ENCODE assay signal across 9 mouse cellular contexts in the genomic region with DNA sequence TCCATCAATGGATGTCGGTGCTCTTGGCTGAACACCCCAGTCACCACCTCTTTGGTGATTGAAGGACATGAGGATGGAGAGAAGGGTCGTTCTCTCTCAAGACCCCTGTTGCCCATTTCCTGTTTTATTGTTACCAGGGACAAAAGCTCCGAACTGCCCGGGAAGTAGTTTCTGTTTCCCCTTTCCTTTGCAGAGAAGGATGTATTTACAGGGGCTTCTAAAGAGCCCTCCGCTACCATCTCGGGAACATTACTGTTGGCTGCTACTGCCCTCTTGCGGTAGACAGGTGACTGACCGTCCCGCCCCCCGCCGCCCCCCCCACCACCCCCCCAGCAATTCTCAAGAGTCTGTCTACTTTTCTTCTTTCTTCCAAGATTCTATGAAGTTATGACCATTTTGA. TPM values are rescaled to one million over a fixed set of nuclear protein-coding genes. Genes with fewer than 3 reads are reported as not detected.
DNase-seq lines count a peak whose midpoint lies in the region; ATAC-seq and TF ChIP-seq lines count a peak whose summit lies in the region.
"Had no signal": no experiment of that assay in that cellular context is flagged by ENCODE, and none has a peak within 500 bp of the region (broad histone marks: within the 10 kb centered on the region; RNA-seq: fewer than 3 reads in every experiment).

No protein-coding gene starts in this region.

- DNase-seq in cerebellum, adult 8-10 months: peak; percentile 34
- DNase-seq in cerebellum, adult 9-10 months: no peak
- peak; percentile 62 for DNase-seq in ES-CJ7 (ENCODE audit: low read depth, low spot score)
- peak; percentile 78 for DNase-seq in embryo, embryonic 10.5 days (ENCODE audit: low spot score)
- peak; percentile 35 to 73 for DNase-seq in kidney, postnatal 36 days
- peak; percentile 56 for DNase-seq in midbrain, embryonic 10.5 days (ENCODE audit: low spot score)
- peak; percentile 49 for DNase-seq in stomach, postnatal 0 days (ENCODE audit: low spot score)

- H3K36me3 ChIP-seq in heart, embryonic 14.5 days (ENCODE audit: control insufficient read depth, insufficient read depth, low read length): no peaks in the 10 kb centered on the region
- no peaks in the 10 kb centered on the region for H3K36me3 ChIP-seq in midbrain, embryonic 10.5 days
- H3K36me3 ChIP-seq in stomach, postnatal 0 days (ENCODE audit: control insufficient read depth, insufficient read depth, low read length): no peaks in the 10 kb centered on the region

- H3K9ac ChIP-seq in heart, embryonic 14.5 days (ENCODE audit: low read length): peak overlapping the region; percentile 38; the same call in 1 of the 2 replicates
- no peak overlapping the region for H3K9ac ChIP-seq in stomach, postnatal 0 days (ENCODE audit: low read length)

- peak overlapping the region; percentile 63 for H3K4me2 ChIP-seq in heart, embryonic 14.5 days (ENCODE audit: low read length)
- peak overlapping the region; percentile 53 for H3K4me2 ChIP-seq in stomach, postnatal 0 days (replicated peaks; ENCODE audit: low read depth)

- peak; percentile 63 for TF ChIP-seq CTCF in stomach, postnatal 0 days (IDR thresholded peaks at IDR 0.05; ENCODE audit: low read depth)

- H3K4me1 ChIP-seq in heart, embryonic 14.5 days (ENCODE audit: control insufficient read depth in 2 of 2, insufficient read depth in 2 of 2, low read length in 2 of 2): peaks cover 6 to 8% of the 10 kb centered on the region in 2 experiments
- 0 out of 2 replicates have a peak, but pooled peaks cover 4% of the 10 kb centered on the region for H3K4me1 ChIP-seq in midbrain, embryonic 10.5 days
- H3K4me1 ChIP-seq in stomach, postnatal 0 days (replicated peaks; ENCODE audit: control insufficient read depth, insufficient read depth): no peaks in the 10 kb centered on the region

- WGBS in heart, embryonic 14.5 days: 3% methylated on average over 11 of the region's 11 CpGs
- WGBS in midbrain, embryonic 10.5 days: 4% methylated on average over 11 of the region's 11 CpGs
- WGBS in stomach, postnatal 0 days: 2% methylated on average over 11 of the region's 11 CpGs

- no peaks in the 10 kb centered on the region for H3K27me3 ChIP-seq in heart, embryonic 14.5 days (ENCODE audit: control insufficient read depth, insufficient read depth, low read length)
- no peaks in the 10 kb centered on the region; the same call in 1 of the 2 replicates for H3K27me3 ChIP-seq in midbrain, embryonic 10.5 days (ENCODE audit: low read depth, poor library complexity, severe bottlenecking)
- H3K27me3 ChIP-seq in stomach, postnatal 0 days (ENCODE audit: control insufficient read depth, insufficient read depth, low read length): no peaks in the 10 kb centered on the region

- no peak for ATAC-seq in heart, embryonic 14.5 days (ENCODE audit: insufficient number of reproducible peaks, insufficient read depth, low FRiP score, low read depth)
- no peak for ATAC-seq in stomach, postnatal 0 days (ENCODE audit: low FRiP score, low TSS enrichment)

- peak overlapping the region; percentile 29 to 38 for H3K4me3 ChIP-seq in heart, embryonic 14.5 days (ENCODE audit: control insufficient read depth in 1 of 2, insufficient read depth in 1 of 2, low read depth in 1 of 2, low read length in 2 of 2)
- peak overlapping the region; percentile 41 for H3K4me3 ChIP-seq in midbrain, embryonic 10.5 days
- H3K4me3 ChIP-seq in stomach, postnatal 0 days (ENCODE audit: low read depth, low read length): peak overlapping the region; percentile 25

- no peaks in the 10 kb centered on the region for H3K9me3 ChIP-seq in heart, embryonic 14.5 days (ENCODE audit: control insufficient read depth, low read length)
- H3K9me3 ChIP-seq in midbrain, embryonic 10.5 days (replicated peaks): no peaks in the 10 kb centered on the region
- H3K9me3 ChIP-seq in stomach, postnatal 0 days (ENCODE audit: control insufficient read depth, low read length): no peaks in the 10 kb centered on the region

- no peak for TF ChIP-seq EP300 in stomach, postnatal 0 days (optimal IDR thresholded peaks at IDR 0.05)

- no peak overlapping the region for H3K27ac ChIP-seq in heart, embryonic 14.5 days (replicated peaks in 1 of 2; ENCODE audit: control insufficient read depth in 1 of 2, insufficient read depth in 1 of 2, low read depth in 2 of 2, low read length in 2 of 2)
- no peak overlapping the region for H3K27ac ChIP-seq in midbrain, embryonic 10.5 days (replicated peaks)
- H3K27ac ChIP-seq in stomach, postnatal 0 days (replicated peaks): no peak overlapping the region
- H3K27ac ChIP-seq: macrophage had no signal

RNA-seq across cellular contexts. Expression of a gene that starts 15.0 kb away (rescaled TPM):
- 44.6 and 48.0 TPM in 2 replicates for polyA plus RNA-seq in heart, embryonic 14.5 days (2014; fragmentation: Nextera tagmentation; extraction: Ambion mirVana)
- polyA plus RNA-seq in midbrain, embryonic 10.5 days (2016; fragmentation: Nextera tagmentation; extraction: Ambion mirVana): 52.4 and 61.1 TPM in 2 replicates
- polyA plus RNA-seq in stomach, postnatal 0 days (2015; fragmentation: Nextera tagmentation; extraction: Ambion mirVana): 38.5 and 45.1 TPM in 2 replicates
